Mouse (Mus musculus): ENCODE measurements at regions not wholly inside any gene's neighbourhood (a gene's known extent, or its start where the extent isn't known, plus 50 kb on each side); places are given as distances from the start of the nearest gene placed in this dataset.

GRCm38 (mm10) chr11:57956909-57957308 lies 52.0 kb upstream of the Larp1 start:
- TF ChIP-seq EP300 (IDR thresholded peaks at IDR 0.05; ENCODE audit: insufficient read depth, low read depth, low read length) (peak; percentile 72; the same call in 1 of the 2 replicates), POLR2A (IDR thresholded peaks at IDR 0.05; ENCODE audit: insufficient read depth, low read length) (no peak), CTCF (IDR thresholded peaks at IDR 0.05; ENCODE audit: low read depth, low read length) (no peak)

Measured in ES-Bruce4 (cell line).